Mouse (Mus musculus): ENCODE measurements around the gene Plk5. TPM values are rescaled to one million over a fixed set of nuclear protein-coding genes. Genes with fewer than 3 reads are reported as not detected.

Gene Plk5
- total RNA-seq, 2 experiments from 2014 or later: not detected

GRCm38 (mm10) chr10:80384709-80385108 is 28.4 kb downstream of the Plk5 start:
- ATAC-seq (replicated peaks; ENCODE audit: low FRiP score, poor library complexity, severe bottlenecking): peak; percentile 34

- ATAC-seq (replicated peaks; ENCODE audit: low FRiP score, poor library complexity, severe bottlenecking): no peak
Observed at GRCm38 (mm10) chr10:80385310-80385709, 29.1 kb downstream of the Plk5 start.

GRCm38 (mm10) chr10:80385811-80386734 is 29.8 kb downstream of the Plk5 start:
- no peak for ATAC-seq (replicated peaks; ENCODE audit: low FRiP score, poor library complexity, severe bottlenecking)

GRCm38 (mm10) chr10:80386735-80387471 is 30.6 kb downstream of the Plk5 start:
- no peak for ATAC-seq (replicated peaks; ENCODE audit: low FRiP score, poor library complexity, severe bottlenecking)

GRCm38 (mm10) chr10:80387522-80387959 is 31.3 kb downstream of the Plk5 start, which contains the start of gene Mex3d:
Gene Mex3d, minus strand, starts transcription at chr10:80387659.
- 0 out of 2 replicates have a peak, but pooled peaks have one; percentile 13 for ATAC-seq (replicated peaks; ENCODE audit: low FRiP score, poor library complexity, severe bottlenecking)

GRCm38 (mm10) chr10:80388731-80389130 is 32.5 kb downstream of the Plk5 start:
- no peak for ATAC-seq (replicated peaks; ENCODE audit: low FRiP score, poor library complexity, severe bottlenecking)

- ATAC-seq (replicated peaks; ENCODE audit: low FRiP score, poor library complexity, severe bottlenecking): no peak
Observed at GRCm38 (mm10) chr10:80389185-80389708, 33.0 kb downstream of the Plk5 start.

GRCm38 (mm10) chr10:80390697-80391096 is 34.4 kb downstream of the Plk5 start:
- ATAC-seq (replicated peaks; ENCODE audit: low FRiP score, poor library complexity, severe bottlenecking): no peak

- ATAC-seq (replicated peaks; ENCODE audit: low FRiP score, poor library complexity, severe bottlenecking): no peak
Observed at GRCm38 (mm10) chr10:80392687-80393086, 36.4 kb downstream of the Plk5 start.

GRCm38 (mm10) chr10:80395025-80395627 is 38.9 kb downstream of the Plk5 start:
- ATAC-seq (replicated peaks; ENCODE audit: low FRiP score, poor library complexity, severe bottlenecking): no peak

GRCm38 (mm10) chr10:80396822-80397523 is 40.7 kb downstream of the Plk5 start:
- ATAC-seq (replicated peaks; ENCODE audit: low FRiP score, poor library complexity, severe bottlenecking): no peak

GRCm38 (mm10) chr10:80397524-80398173 is 41.4 kb downstream of the Plk5 start:
- ATAC-seq (replicated peaks; ENCODE audit: low FRiP score, poor library complexity, severe bottlenecking): no peak

- no peak for ATAC-seq (replicated peaks; ENCODE audit: low FRiP score, poor library complexity, severe bottlenecking)
Observed at GRCm38 (mm10) chr10:80398174-80398535, 41.9 kb downstream of the Plk5 start.

GRCm38 (mm10) chr10:80398719-80399190 is 42.5 kb downstream of the Plk5 start:
- ATAC-seq (replicated peaks; ENCODE audit: low FRiP score, poor library complexity, severe bottlenecking): peak; percentile 77

GRCm38 (mm10) chr10:80399191-80399972 is 43.1 kb downstream of the Plk5 start, which contains the start of gene Mbd3:
Gene Mbd3, minus strand, starts transcription at chr10:80399550.
- peak; percentile 89 for ATAC-seq (replicated peaks; ENCODE audit: low FRiP score, poor library complexity, severe bottlenecking)

- ATAC-seq (replicated peaks; ENCODE audit: low FRiP score, poor library complexity, severe bottlenecking): no peak; the same call in 1 of the 2 replicates
Observed at GRCm38 (mm10) chr10:80399973-80400703, 43.9 kb downstream of the Plk5 start.

GRCm38 (mm10) chr10:80400704-80401161 is 44.5 kb downstream of the Plk5 start:
- no peak for ATAC-seq (replicated peaks; ENCODE audit: low FRiP score, poor library complexity, severe bottlenecking)
